Mouse (Mus musculus): ENCODE measurements around the gene Immt.

- no peak for TF ChIP-seq POLR2A (IDR thresholded peaks at IDR 0.05; ENCODE audit: extremely low read depth, insufficient read depth, low read length)
- TF ChIP-seq CTCF (IDR thresholded peaks at IDR 0.05; ENCODE audit: low read depth, low read length), result peak; percentile 97
Measured at GRCm38 (mm10) chr6:71804061-71804829, 26.9 kb upstream of the Immt start.
